Mouse (Mus musculus) CH12.LX (cell line): Measurements from ENCODE around the gene Plcb1.

Experiments
- CTCF ChIP-seq, 2 experiments: IDR thresholded peaks in 1 of 2; conservative IDR thresholded peaks in 1 of 2; 2 replicates each; pipeline ENCODE4 v1.5.1; 2011 to 2012; ENCODE audit warnings: low read depth in 2 of 2, low read length in 2 of 2, improper control_type of control experiment in 1 of 2, inconsistent platforms in 1 of 2, mild to moderate bottlenecking in 1 of 2, moderate library complexity in 1 of 2
- HCFC1 ChIP-seq: IDR thresholded peaks from 2 replicates; pipeline ENCODE4 v1.6.1; 2012; ENCODE audit warnings: low read depth, mild to moderate bottlenecking, inconsistent platforms, low read length, improper control_type of control experiment
- MAFK ChIP-seq: IDR thresholded peaks from 2 replicates; pipeline ENCODE4 v1.6.1; 2011; ENCODE audit warnings: low read length, improper control_type of control experiment; ENCODE audit not compliant: insufficient replicate concordance
- NELFE ChIP-seq: IDR thresholded peaks from 2 replicates; pipeline ENCODE4 v1.6.1; 2011; ENCODE audit warnings: low read depth, low read length, improper control_type of control experiment
- POLR2A ChIP-seq: IDR thresholded peaks from 2 replicates; pipeline ENCODE4 v1.6.1; 2011; ENCODE audit warnings: low read depth, mild to moderate bottlenecking, improper control_type of control experiment, low read length

GRCm38 (mm10) chr2:135394698-135395097 is 608.8 kb downstream of the Plcb1 start:
- TF ChIP-seq MAFK (no peak), NELFE (no peak), POLR2A (no peak), HCFC1 (no peak), CTCF (conservative IDR thresholded peaks at IDR 0.05 in 1 of 2, IDR thresholded peaks at IDR 0.05 in 1 of 2; ENCODE audit: low read depth in 2 of 2, low read length in 2 of 2) (no peak)
